Mouse (Mus musculus) midbrain, embryonic 15.5 days (tissue): ENCODE results near the gene Thbs3. TPM values are rescaled to one million over a fixed set of nuclear protein-coding genes. Genes with fewer than 3 reads are reported as not detected.

Experiments used
- ATAC-seq: fragments of 200-750 bp; cut with Nextera tagmentation; replicated peaks from 2 replicates; pipeline ENCODE4 v1.8.0; 2017; ENCODE audit warnings: moderate TSS enrichment
- H3K27ac ChIP-seq: fragments of 300-500 bp; sonication (generic); 2 replicates; pipeline ENCODE4 v1.5.1; 2015; ENCODE audit warnings: mild to moderate bottlenecking, inconsistent platforms
- H3K27me3 ChIP-seq: fragments of 300-500 bp; sonication (generic); replicated peaks from 2 replicates; pipeline ENCODE4 v1.6.1; 2015; ENCODE audit warnings: inconsistent platforms
- H3K36me3 ChIP-seq: fragments of 300-500 bp; sonication (generic); replicated peaks from 2 replicates; pipeline ENCODE4 v1.6.1; 2015; ENCODE audit warnings: inconsistent platforms
- H3K4me1 ChIP-seq: fragments of 300-500 bp; sonication (generic); 2 replicates; pipeline ENCODE4 v1.6.1; 2015; ENCODE audit warnings: inconsistent platforms
- H3K4me2 ChIP-seq: fragments of 300-500 bp; sonication (generic); 2 replicates; pipeline ENCODE4 v1.6.1; 2015; ENCODE audit warnings: inconsistent platforms, mild to moderate bottlenecking, moderate library complexity
- H3K4me3 ChIP-seq: fragments of 300-500 bp; sonication (generic); 2 replicates; pipeline ENCODE4 v1.5.1; 2015; ENCODE audit warnings: mild to moderate bottlenecking, inconsistent platforms
- H3K9ac ChIP-seq: fragments of 300-500 bp; sonication (generic); 2 replicates; pipeline ENCODE4 v1.6.1; 2015; ENCODE audit warnings: mild to moderate bottlenecking, inconsistent platforms
- H3K9me3 ChIP-seq: fragments of 300-500 bp; sonication (generic); 2 replicates; pipeline ENCODE4 v1.6.1; 2016; ENCODE audit warnings: inconsistent platforms
- WGBS: fragments of 180-500 bp; shearing (Covaris S2); methylation state at CpG from one replicate; pipeline ENCODE4 v1.1.7; 2015; ENCODE audit warnings: mixed read lengths; 5-methylcytosine and 5-hydroxymethylcytosine counted together
- polyA plus RNA-seq: library from polyadenylated mRNA; unstranded; fragments of >200 nt; fragmentation: Nextera tagmentation; extraction: Ambion mirVana; gene quantifications from 2 replicates; pipeline ENCODE4 v1.2.1, GENCODE M21; 2015

Thbs3 gene
- polyA plus RNA-seq, 1 experiment from 2014 or later: 58.8 TPM

DNA sequence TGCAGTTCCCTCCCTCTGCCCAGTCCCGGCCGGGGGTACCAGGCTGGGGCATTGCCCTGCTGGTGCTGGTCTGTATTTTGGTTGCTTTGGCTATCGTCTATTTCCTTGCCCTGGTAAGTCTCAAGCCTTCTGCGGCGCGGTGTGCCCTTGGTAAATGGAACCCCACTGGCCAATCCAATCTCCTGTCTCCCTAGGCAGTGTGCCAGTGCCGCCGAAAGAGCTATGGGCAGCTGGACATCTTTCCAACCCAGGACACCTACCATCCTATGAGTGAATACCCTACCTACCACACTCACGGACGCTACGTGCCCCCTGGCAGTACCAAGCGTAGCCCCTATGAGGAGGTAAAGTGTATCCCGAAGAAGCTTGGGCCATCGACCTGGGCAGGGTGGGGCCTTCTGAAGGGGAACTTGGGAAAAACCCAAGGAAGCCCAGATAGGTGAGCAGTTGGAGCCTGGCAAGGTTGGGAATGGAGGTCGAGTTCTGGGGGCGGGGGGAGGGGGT lies 16.8 kb downstream of the Thbs3 start:
- peaks cover 20% of the 10 kb centered on the region for H3K4me1 ChIP-seq
- no peaks in the 10 kb centered on the region for H3K9me3 ChIP-seq
- H3K4me2 ChIP-seq: no peak overlapping the region
- no peak overlapping the region for H3K9ac ChIP-seq
- H3K27ac ChIP-seq: no peak overlapping the region
- peaks cover 23% of the 10 kb centered on the region for H3K36me3 ChIP-seq
- no peaks in the 10 kb centered on the region for H3K27me3 ChIP-seq
- no peak for ATAC-seq
- 75% methylated on average over 16 of the region's 16 CpGs for WGBS
- H3K4me3 ChIP-seq: no peak overlapping the region

DNA sequence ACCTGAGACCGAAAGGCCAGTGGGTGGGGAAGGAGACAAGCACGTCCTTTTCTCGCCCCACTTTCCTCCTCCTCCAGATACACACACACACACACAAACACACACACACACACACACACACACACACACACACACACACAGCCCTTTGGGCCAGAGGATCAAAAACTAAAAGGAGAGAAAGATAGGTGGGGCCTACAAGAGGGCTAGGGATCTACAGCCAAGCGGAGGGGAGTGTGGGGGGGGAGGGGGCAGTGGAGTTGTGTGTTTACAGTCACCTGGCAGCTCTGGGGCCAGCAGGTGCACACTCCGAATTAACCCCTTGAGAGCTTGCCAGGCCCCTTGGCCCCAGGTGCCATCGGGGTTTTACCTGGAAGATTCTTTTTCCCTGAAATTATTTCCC lies 17.6 kb downstream of the Thbs3 start:
- no peaks in the 10 kb centered on the region for H3K27me3 ChIP-seq
- WGBS: 70% methylated on average over 6 of the region's 6 CpGs
- peaks cover 31% of the 10 kb centered on the region for H3K36me3 ChIP-seq
- peaks cover 12% of the 10 kb centered on the region for H3K4me1 ChIP-seq
- H3K9ac ChIP-seq: no peak overlapping the region
- no peaks in the 10 kb centered on the region for H3K9me3 ChIP-seq
- H3K4me3 ChIP-seq: no peak overlapping the region
- H3K4me2 ChIP-seq: no peak overlapping the region
- H3K27ac ChIP-seq: no peak overlapping the region
- ATAC-seq: no peak

DNA sequence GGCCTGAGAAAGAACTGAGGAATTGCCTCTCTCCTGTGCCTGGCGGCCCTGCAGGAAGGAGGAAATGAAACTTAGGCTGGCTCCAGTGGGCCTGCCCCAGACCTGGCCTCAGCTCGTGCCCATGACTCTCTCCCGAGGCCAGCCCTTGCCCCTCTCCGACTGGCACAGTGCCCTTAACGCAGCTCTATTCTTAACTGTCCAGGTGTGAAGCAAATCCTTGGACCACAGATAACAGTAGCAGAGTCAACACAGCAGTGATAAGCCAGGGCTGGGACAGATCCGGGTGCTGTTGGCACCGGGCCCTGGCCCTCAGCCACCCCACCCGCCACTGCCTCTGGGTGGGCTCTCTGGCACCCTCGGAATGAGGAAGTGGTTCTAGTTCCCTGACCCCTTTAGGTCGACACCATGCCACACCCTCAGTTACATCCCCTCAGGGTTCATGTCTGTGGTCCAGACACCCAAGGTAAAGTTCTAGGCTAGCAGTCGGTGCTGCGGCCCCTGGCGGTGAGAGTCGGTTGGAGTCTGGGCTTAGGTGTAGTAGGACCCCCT lies 18.7 kb downstream of the Thbs3 start:
- Histone ChIP-seq H3K4me2 (no peak overlapping the region), H3K27me3 (no peaks in the 10 kb centered on the region), H3K36me3 (peaks cover 41% of the 10 kb centered on the region), H3K9ac (no peak overlapping the region), H3K27ac (no peak overlapping the region), H3K4me3 (no peak overlapping the region), H3K9me3 (no peaks in the 10 kb centered on the region), H3K4me1 (peaks cover 5% of the 10 kb centered on the region)
- 86% methylated on average over 14 of the region's 14 CpGs for WGBS
- ATAC-seq: no peak

DNA sequence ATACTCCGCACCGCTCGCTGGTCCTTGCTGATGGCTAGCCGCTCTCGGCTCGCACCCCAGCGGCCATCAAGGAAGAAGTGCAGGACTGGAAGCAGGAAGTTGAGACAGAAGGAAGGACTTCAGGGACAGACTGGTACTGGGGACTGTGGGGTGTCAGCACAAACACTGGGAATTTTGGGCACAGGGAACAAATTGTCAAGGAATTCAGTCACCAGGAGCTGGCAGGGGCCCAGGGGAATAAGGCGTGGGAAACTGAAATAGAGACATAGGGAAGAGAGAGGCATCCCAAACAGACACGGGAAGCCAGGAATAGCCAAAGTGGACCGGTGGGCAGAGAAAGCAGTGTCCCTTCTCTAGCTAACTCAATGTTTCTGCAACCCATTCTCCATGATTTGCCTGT lies 21.5 kb downstream of the Thbs3 start:
- Histone ChIP-seq H3K4me3 (no peak overlapping the region), H3K27me3 (no peaks in the 10 kb centered on the region), H3K27ac (no peak overlapping the region), H3K4me1 (no peaks in the 10 kb centered on the region), H3K36me3 (peaks cover 67% of the 10 kb centered on the region), H3K9ac (no peak overlapping the region), H3K4me2 (no peak overlapping the region), H3K9me3 (no peaks in the 10 kb centered on the region)
- whole genome bisulfite sequencing: 91% methylated on average over 10 of the region's 10 CpGs
- ATAC-seq: no peak

- Histone ChIP-seq H3K9ac (no peak overlapping the region), H3K9me3 (no peaks in the 10 kb centered on the region), H3K27me3 (no peaks in the 10 kb centered on the region), H3K36me3 (peaks cover 76% of the 10 kb centered on the region), H3K4me3 (no peak overlapping the region), H3K27ac (no peak overlapping the region), H3K4me2 (no peak overlapping the region), H3K4me1 (peaks cover 9% of the 10 kb centered on the region)
- ATAC-seq: no peak
- 94% methylated on average over 21 of the region's 21 CpGs for WGBS
These were observed 22.7 kb downstream of the Thbs3 start for GRCm38 (mm10) chr3:89237682-89238081.

DNA sequence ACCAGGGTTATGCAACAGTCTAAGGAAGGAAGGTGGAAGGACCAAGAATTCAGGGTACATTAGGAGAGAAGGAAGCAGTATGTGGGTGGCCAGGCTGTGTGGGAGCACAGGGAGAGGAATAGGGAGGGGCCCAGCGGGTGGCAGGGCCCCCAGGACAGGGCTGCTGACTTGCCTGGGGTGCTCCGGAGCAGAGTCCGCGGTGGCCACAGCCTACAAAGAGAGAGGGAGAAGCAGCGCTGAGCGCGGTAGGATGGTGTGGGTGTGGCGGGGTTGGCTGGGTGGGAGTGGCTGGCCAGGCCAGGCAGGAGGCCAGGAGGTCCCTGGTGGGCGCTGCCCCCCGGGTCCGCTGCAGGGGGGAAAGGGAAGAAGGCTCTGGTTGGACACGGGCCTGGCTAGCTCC lies 23.5 kb downstream of the Thbs3 start:
- peaks cover 17% of the 10 kb centered on the region for H3K4me1 ChIP-seq
- H3K4me2 ChIP-seq: no peak overlapping the region
- no peak overlapping the region for H3K4me3 ChIP-seq
- 72% methylated on average over 12 of the region's 12 CpGs for whole genome bisulfite sequencing
- ATAC-seq: no peak
- H3K36me3 ChIP-seq: peaks cover 76% of the 10 kb centered on the region
- no peak overlapping the region for H3K27ac ChIP-seq
- no peaks in the 10 kb centered on the region for H3K9me3 ChIP-seq
- H3K9ac ChIP-seq: no peak overlapping the region
- no peaks in the 10 kb centered on the region for H3K27me3 ChIP-seq

- Histone ChIP-seq H3K27ac (no peak overlapping the region), H3K9ac (no peak overlapping the region), H3K4me1 (peaks cover 35% of the 10 kb centered on the region), H3K4me3 (no peak overlapping the region), H3K36me3 (peaks cover 47% of the 10 kb centered on the region), H3K9me3 (no peaks in the 10 kb centered on the region), H3K4me2 (peak overlapping the region; percentile 92; the same call in 1 of the 2 replicates), H3K27me3 (no peaks in the 10 kb centered on the region)
- WGBS: 71% methylated on average over 9 of the region's 9 CpGs
- ATAC-seq: no peak
These were observed 27.4 kb downstream of the Thbs3 start for GRCm38 (mm10) chr3:89242331-89242895.

DNA sequence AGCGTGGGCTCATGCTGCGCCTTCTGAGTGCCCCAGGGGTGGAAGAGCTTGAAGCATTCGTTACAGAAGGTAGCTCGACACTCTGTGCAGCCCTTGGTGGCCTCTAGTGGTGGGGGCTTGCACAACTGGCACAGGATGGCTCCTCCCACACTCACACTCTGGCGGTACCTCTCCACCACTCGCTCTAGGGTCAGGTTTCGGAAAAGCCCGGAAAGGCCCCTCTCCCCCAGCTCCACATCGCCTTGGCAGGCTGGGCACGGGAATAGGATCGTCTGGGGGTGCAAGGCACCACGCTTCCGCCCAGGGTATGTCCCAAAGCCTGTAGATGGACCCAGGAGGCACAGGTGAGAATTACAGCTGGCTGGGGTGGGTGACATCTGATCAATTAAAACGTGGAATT lies 28.6 kb downstream of the Thbs3 start:
- H3K27ac ChIP-seq: peak overlapping the region; percentile 97
- H3K36me3 ChIP-seq: peaks cover 36% of the 10 kb centered on the region
- peak overlapping the region; percentile 92 for H3K4me2 ChIP-seq
- H3K9me3 ChIP-seq: no peaks in the 10 kb centered on the region
- ATAC-seq: no peak
- H3K9ac ChIP-seq: peak overlapping the region; percentile 53; the same call in 1 of the 2 replicates
- no peaks in the 10 kb centered on the region for H3K27me3 ChIP-seq
- WGBS: 14% methylated on average over 14 of the region's 14 CpGs
- peaks cover 39% of the 10 kb centered on the region for H3K4me1 ChIP-seq
- H3K4me3 ChIP-seq: peak overlapping the region; percentile 78

DNA sequence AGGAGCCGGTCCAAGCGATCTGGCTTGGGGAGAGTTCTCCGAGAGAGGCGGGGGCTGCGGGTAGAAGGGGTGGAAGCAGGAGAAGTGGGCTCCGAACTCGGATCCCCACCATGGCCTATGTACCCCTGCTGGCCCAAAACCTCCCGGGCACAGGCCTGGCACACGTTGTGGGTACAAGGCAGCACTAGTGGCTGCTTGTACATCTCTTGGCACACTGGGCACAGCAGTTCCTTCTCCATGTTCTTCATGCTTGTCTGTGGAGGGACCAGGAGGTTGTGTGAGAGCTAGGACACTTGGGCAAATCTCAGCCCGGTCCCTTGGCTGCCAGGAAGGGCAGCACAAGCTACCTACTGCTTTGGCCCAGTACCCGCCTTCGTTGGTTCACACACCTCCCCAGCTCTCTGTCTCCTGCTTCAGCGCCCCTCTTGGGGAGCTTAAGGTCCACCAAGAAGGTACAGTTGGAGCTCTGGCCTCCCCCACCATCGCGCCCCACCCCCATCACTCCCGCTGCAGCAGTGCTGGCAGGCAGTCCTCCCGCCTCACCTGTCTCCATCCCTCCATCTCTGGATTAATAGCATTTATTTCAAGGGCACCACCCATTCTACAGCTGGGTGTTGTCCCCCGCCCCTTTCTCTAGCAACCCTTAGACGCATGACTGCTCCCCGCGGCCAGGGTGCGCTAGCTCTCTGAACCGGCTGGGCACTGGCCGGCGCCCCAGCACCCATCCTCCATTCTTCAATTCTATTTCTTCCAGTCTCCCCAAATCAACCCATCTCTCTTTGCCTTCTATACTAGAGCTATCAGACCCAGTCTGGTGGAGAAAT lies 29.4 kb downstream of the Thbs3 start:
- no peaks in the 10 kb centered on the region for H3K9me3 ChIP-seq
- ATAC-seq: peak; percentile 43
- H3K4me1 ChIP-seq: peaks cover 39% of the 10 kb centered on the region
- 8% methylated on average over 25 of the region's 25 CpGs for WGBS
- H3K4me3 ChIP-seq: peak overlapping the region; percentile 78
- peaks cover 28% of the 10 kb centered on the region for H3K36me3 ChIP-seq
- H3K4me2 ChIP-seq: peak overlapping the region; percentile 92
- H3K9ac ChIP-seq: peak overlapping the region; percentile 53
- H3K27me3 ChIP-seq: no peaks in the 10 kb centered on the region
- H3K27ac ChIP-seq: peak overlapping the region; percentile 97

- peak overlapping the region; percentile 97 for H3K27ac ChIP-seq
- peak overlapping the region; percentile 78 for H3K4me3 ChIP-seq
- H3K27me3 ChIP-seq: no peaks in the 10 kb centered on the region
- ATAC-seq: peak; percentile 74
- peak overlapping the region; percentile 80 for H3K9ac ChIP-seq
- H3K36me3 ChIP-seq: peaks cover 27% of the 10 kb centered on the region
- under 1% methylated on average over 21 of the region's 26 CpGs for WGBS
- no peaks in the 10 kb centered on the region for H3K9me3 ChIP-seq
- H3K4me2 ChIP-seq: peak overlapping the region; percentile 92
- peaks cover 39% of the 10 kb centered on the region for H3K4me1 ChIP-seq
These were observed 30.2 kb downstream of the Thbs3 start for GRCm38 (mm10) chr3:89244982-89245687.

- H3K4me3 ChIP-seq: peak within 1 kb of the TSS; percentile 78
- peak within 1 kb of the TSS; percentile 92 for H3K4me2 ChIP-seq
- peaks cover 43% of the 10 kb centered on the region for H3K4me1 ChIP-seq
- ATAC-seq: peak; percentile 71
- H3K9me3 ChIP-seq: no peaks in the 10 kb centered on the region
- peak within 1 kb of the TSS; percentile 80 for H3K9ac ChIP-seq
- H3K27me3 ChIP-seq: no peaks in the 10 kb centered on the region
- peaks cover 21% of the 10 kb centered on the region for H3K36me3 ChIP-seq
- H3K27ac ChIP-seq: peak within 1 kb of the TSS; percentile 97
- 2% methylated on average over 20 of the region's 20 CpGs for WGBS
These were observed 30.8 kb downstream of the Thbs3 start, which contains the start of gene Krtcap2 for GRCm38 (mm10) chr3:89245688-89246171. TSS of gene Krtcap2 (plus strand) at chr3:89245966.
